Mouse (Mus musculus): ENCODE measurements around the gene Gm20388. TPM values are rescaled to one million over a fixed set of nuclear protein-coding genes. Genes with fewer than 3 reads are reported as not detected.

Gm20388 gene
- polyA plus RNA-seq, 1 experiment from 2014 or later, result not detected

DNA sequence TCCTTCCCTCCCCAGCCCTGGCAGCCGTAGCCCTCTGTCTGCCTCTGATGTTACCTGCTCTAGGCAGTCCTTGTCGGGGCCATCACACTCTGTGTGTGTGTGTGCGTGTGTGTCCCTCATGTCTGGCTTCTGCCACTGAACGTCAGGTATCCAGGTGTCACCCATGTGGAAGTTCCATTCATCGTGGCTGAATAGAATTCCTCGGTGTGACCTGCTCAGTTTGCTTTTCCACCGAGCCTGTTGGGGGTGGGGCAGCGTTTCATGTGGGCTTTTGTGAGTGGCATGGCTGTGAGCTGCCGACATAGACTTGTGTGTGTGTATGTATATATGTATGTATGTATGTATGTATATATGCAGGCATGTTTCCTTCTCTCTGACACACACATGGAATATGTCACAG is 375.2 kb downstream of the Gm20388 start:
- no peaks in the 10 kb centered on the region for H3K36me3 ChIP-seq (replicated peaks; ENCODE audit: control insufficient read depth, insufficient read depth)
- ATAC-seq (ENCODE audit: low FRiP score), result no peak
- no peak for DNase-seq (ENCODE audit: low spot score)
- peaks cover 62% of the 10 kb centered on the region for H3K4me1 ChIP-seq (replicated peaks; ENCODE audit: control insufficient read depth, insufficient read depth, low read length)
- no peak overlapping the region for H3K4me3 ChIP-seq (replicated peaks; ENCODE audit: low read length)
- H3K27me3 ChIP-seq (ENCODE audit: control insufficient read depth, insufficient read depth, low read length), result no peaks in the 10 kb centered on the region
- H3K9me3 ChIP-seq (ENCODE audit: control insufficient read depth, low read length), result no peaks in the 10 kb centered on the region
- peak overlapping the region; percentile 12; the same call in 1 of the 2 replicates for H3K9ac ChIP-seq
- WGBS, result 63% methylated on average over 9 of the region's 9 CpGs
- no peak overlapping the region for H3K4me2 ChIP-seq (replicated peaks)
- H3K27ac ChIP-seq, result no peak overlapping the region

GRCm38 (mm10) chr8:120288122-120288908 is 377.7 kb downstream of the Gm20388 start:
- WGBS, result 31% methylated on average over 21 of the region's 21 CpGs
- DNase-seq (ENCODE audit: low spot score) (peak; percentile 66), ATAC-seq (ENCODE audit: low FRiP score) (no peak)
- Histone ChIP-seq H3K4me3 (replicated peaks; ENCODE audit: low read length) (no peak overlapping the region), H3K27me3 (ENCODE audit: control insufficient read depth, insufficient read depth, low read length) (no peaks in the 10 kb centered on the region), H3K27ac (no peak overlapping the region), H3K4me1 (replicated peaks; ENCODE audit: control insufficient read depth, insufficient read depth, low read length) (peaks cover 75% of the 10 kb centered on the region), H3K4me2 (replicated peaks) (no peak overlapping the region), H3K9ac (no peak overlapping the region), H3K9me3 (ENCODE audit: control insufficient read depth, low read length) (no peaks in the 10 kb centered on the region), H3K36me3 (replicated peaks; ENCODE audit: control insufficient read depth, insufficient read depth) (no peaks in the 10 kb centered on the region)

- ATAC-seq (ENCODE audit: low FRiP score) (no peak), DNase-seq (ENCODE audit: low spot score) (no peak)
- H3K4me1 ChIP-seq (replicated peaks; ENCODE audit: control insufficient read depth, insufficient read depth, low read length), result peaks cover 76% of the 10 kb centered on the region
- 0 out of 2 replicates have a peak overlapping the region, but pooled peaks have one; percentile 2 for H3K27ac ChIP-seq
- WGBS, result 83% methylated on average over 7 of the region's 7 CpGs
- H3K9ac ChIP-seq, result no peak overlapping the region
- H3K4me2 ChIP-seq (replicated peaks), result no peak overlapping the region
- no peaks in the 10 kb centered on the region for H3K27me3 ChIP-seq (ENCODE audit: control insufficient read depth, insufficient read depth, low read length)
- H3K4me3 ChIP-seq (replicated peaks; ENCODE audit: low read length), result no peak overlapping the region
- H3K9me3 ChIP-seq (ENCODE audit: control insufficient read depth, low read length), result no peaks in the 10 kb centered on the region
- H3K36me3 ChIP-seq (replicated peaks; ENCODE audit: control insufficient read depth, insufficient read depth), result no peaks in the 10 kb centered on the region
These were observed 378.6 kb downstream of the Gm20388 start for GRCm38 (mm10) chr8:120289191-120289590.

- no peaks in the 10 kb centered on the region for H3K27me3 ChIP-seq (ENCODE audit: control insufficient read depth, insufficient read depth, low read length)
- H3K4me3 ChIP-seq (replicated peaks; ENCODE audit: low read length), result no peak overlapping the region
- H3K9me3 ChIP-seq (ENCODE audit: control insufficient read depth, low read length), result no peaks in the 10 kb centered on the region
- no peak overlapping the region for H3K4me2 ChIP-seq (replicated peaks)
- H3K4me1 ChIP-seq (replicated peaks; ENCODE audit: control insufficient read depth, insufficient read depth, low read length), result peaks cover 76% of the 10 kb centered on the region
- no peak overlapping the region for H3K9ac ChIP-seq
- H3K27ac ChIP-seq, result 0 out of 2 replicates have a peak overlapping the region, but pooled peaks have one; percentile 2
- no peaks in the 10 kb centered on the region for H3K36me3 ChIP-seq (replicated peaks; ENCODE audit: control insufficient read depth, insufficient read depth)
- DNase-seq (ENCODE audit: low spot score) (no peak), ATAC-seq (ENCODE audit: low FRiP score) (no peak)
- 30% methylated on average over 10 of the region's 10 CpGs for WGBS
These were observed 379.1 kb downstream of the Gm20388 start for GRCm38 (mm10) chr8:120289698-120290181.

GRCm38 (mm10) chr8:120290614-120291013 is 380.0 kb downstream of the Gm20388 start:
- H3K27ac ChIP-seq, result no peak overlapping the region

DNA sequence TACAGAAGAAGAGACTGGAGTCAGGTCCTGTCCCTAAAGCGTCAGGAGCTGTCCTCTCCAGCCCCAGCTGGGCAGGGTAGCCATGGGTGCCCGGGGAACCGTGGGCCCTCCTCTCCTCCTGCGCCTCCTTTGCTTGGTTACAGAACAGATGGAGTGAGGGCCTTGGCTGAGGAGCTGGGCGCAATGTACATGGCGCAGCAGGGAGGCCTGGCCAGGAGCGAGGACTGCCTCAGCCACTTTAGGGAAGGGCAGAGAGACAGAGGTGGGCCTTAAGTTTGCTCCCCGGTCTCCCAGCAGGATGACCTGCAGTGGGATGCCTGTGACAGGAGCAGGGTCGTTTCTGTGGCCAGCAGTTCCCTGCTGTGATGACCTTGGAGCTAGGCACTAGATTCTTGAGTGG is 381.0 kb downstream of the Gm20388 start:
- 66% methylated on average over 9 of the region's 9 CpGs for WGBS
- ATAC-seq (ENCODE audit: low FRiP score), result no peak
- peak overlapping the region; percentile 69; the same call in 1 of the 2 replicates for H3K27ac ChIP-seq

More at GRCm38 (mm10) chr8:120290614-120291013, 380.0 kb downstream of the Gm20388 start:
- ATAC-seq (ENCODE audit: low FRiP score), result no peak
- Histone ChIP-seq H3K36me3 (replicated peaks; ENCODE audit: control insufficient read depth, insufficient read depth) (no peaks in the 10 kb centered on the region), H3K9ac (no peak overlapping the region), H3K27me3 (ENCODE audit: control insufficient read depth, insufficient read depth, low read length) (no peaks in the 10 kb centered on the region), H3K9me3 (ENCODE audit: control insufficient read depth, low read length) (no peaks in the 10 kb centered on the region), H3K4me3 (replicated peaks; ENCODE audit: low read length) (no peak overlapping the region), H3K4me1 (replicated peaks; ENCODE audit: control insufficient read depth, insufficient read depth, low read length) (peaks cover 76% of the 10 kb centered on the region), H3K4me2 (replicated peaks) (no peak overlapping the region)
- no peak for DNase-seq (ENCODE audit: low spot score)
- WGBS, result 56% methylated on average over 15 of the region's 15 CpGs

GRCm38 (mm10) chr8:120292316-120293107 is 381.9 kb downstream of the Gm20388 start:
- no peak overlapping the region for H3K9ac ChIP-seq
- no peak overlapping the region for H3K4me2 ChIP-seq (replicated peaks)
- WGBS, result 27% methylated on average over 8 of the region's 8 CpGs
- peak; percentile 61; the same call in 1 of the 2 replicates for ATAC-seq (ENCODE audit: low FRiP score)
- H3K4me3 ChIP-seq (replicated peaks; ENCODE audit: low read length), result no peak overlapping the region
- H3K4me1 ChIP-seq (replicated peaks; ENCODE audit: control insufficient read depth, insufficient read depth, low read length), result peaks cover 89% of the 10 kb centered on the region
- peak; percentile 71 for DNase-seq (ENCODE audit: low spot score)
- H3K9me3 ChIP-seq (ENCODE audit: control insufficient read depth, low read length), result no peaks in the 10 kb centered on the region
- H3K36me3 ChIP-seq (replicated peaks; ENCODE audit: control insufficient read depth, insufficient read depth), result no peaks in the 10 kb centered on the region
- peak overlapping the region; percentile 69 for H3K27ac ChIP-seq
- no peaks in the 10 kb centered on the region for H3K27me3 ChIP-seq (ENCODE audit: control insufficient read depth, insufficient read depth, low read length)

More for the DNA sequence above, 381.0 kb downstream of the Gm20388 start:
- H3K27me3 ChIP-seq (ENCODE audit: control insufficient read depth, insufficient read depth, low read length), result no peaks in the 10 kb centered on the region
- H3K4me3 ChIP-seq (replicated peaks; ENCODE audit: low read length), result no peak overlapping the region
- H3K9me3 ChIP-seq (ENCODE audit: control insufficient read depth, low read length), result no peaks in the 10 kb centered on the region
- no peak for DNase-seq (ENCODE audit: low spot score)
- H3K9ac ChIP-seq, result no peak overlapping the region
- no peaks in the 10 kb centered on the region for H3K36me3 ChIP-seq (replicated peaks; ENCODE audit: control insufficient read depth, insufficient read depth)
- H3K4me2 ChIP-seq (replicated peaks), result no peak overlapping the region
- peaks cover 82% of the 10 kb centered on the region for H3K4me1 ChIP-seq (replicated peaks; ENCODE audit: control insufficient read depth, insufficient read depth, low read length)

GRCm38 (mm10) chr8:120293421-120294357 is 383.0 kb downstream of the Gm20388 start:
- no peaks in the 10 kb centered on the region for H3K9me3 ChIP-seq (ENCODE audit: control insufficient read depth, low read length)
- DNase-seq (ENCODE audit: low spot score) (no peak), ATAC-seq (ENCODE audit: low FRiP score) (no peak)
- no peaks in the 10 kb centered on the region for H3K36me3 ChIP-seq (replicated peaks; ENCODE audit: control insufficient read depth, insufficient read depth)
- H3K27ac ChIP-seq, result peak overlapping the region; percentile 69
- no peak overlapping the region for H3K4me2 ChIP-seq (replicated peaks)
- peak overlapping the region; percentile 29 for H3K9ac ChIP-seq
- WGBS, result 16% methylated on average over 18 of the region's 18 CpGs
- H3K4me3 ChIP-seq (replicated peaks; ENCODE audit: low read length), result no peak overlapping the region
- peaks cover 96% of the 10 kb centered on the region for H3K4me1 ChIP-seq (replicated peaks; ENCODE audit: control insufficient read depth, insufficient read depth, low read length)
- H3K27me3 ChIP-seq (ENCODE audit: control insufficient read depth, insufficient read depth, low read length), result no peaks in the 10 kb centered on the region
